Mouse (Mus musculus): ENCODE measurements around the gene Scaf1. TPM values are rescaled to one million over a fixed set of nuclear protein-coding genes. Genes with fewer than 3 reads are reported as not detected.

Gene Scaf1
- total and polyA plus RNA-seq, 3 experiments, result 17.7 to 81.5 (median 34.4) TPM

- peak within 1 kb of the TSS; percentile 64 to 79 for H3K4me3 ChIP-seq (ENCODE audit: control insufficient read depth in 1 of 2, insufficient read depth in 1 of 2, low read depth in 2 of 2, low read length in 2 of 2)
- H3K27ac ChIP-seq (ENCODE audit: control insufficient read depth, low read depth, low read length), result peak within 1 kb of the TSS; percentile 98
- H3K79me2 ChIP-seq (ENCODE audit: control insufficient read depth, insufficient read depth, low read length, poor library complexity), result peaks cover 22% of the 10 kb centered on the region
- peak; percentile 99 for DNase-seq (ENCODE audit: low read depth, low spot score)
- no peaks in the 10 kb centered on the region for H3K9me3 ChIP-seq (replicated peaks; ENCODE audit: insufficient read depth, low read length)
- peaks cover 0 to 9% of the 10 kb centered on the region in 2 experiments; a peak in 1 of 4 replicates for H3K36me3 ChIP-seq (ENCODE audit: control insufficient read depth in 1 of 2, insufficient read depth in 2 of 2, low read length in 2 of 2)
- no peaks in the 10 kb centered on the region for H3K27me3 ChIP-seq (ENCODE audit: control insufficient read depth in 1 of 2, insufficient read depth in 2 of 2, low read length in 2 of 2)
- H3K9ac ChIP-seq (ENCODE audit: control insufficient read depth, low read depth, low read length, poor library complexity, severe bottlenecking), result peak within 1 kb of the TSS; percentile 91
- H3K4me1 ChIP-seq (ENCODE audit: control insufficient read depth in 1 of 2, insufficient read depth in 2 of 2, low read length in 2 of 2), result no peaks in the 10 kb centered on the region
- peak; percentile 93 for TF ChIP-seq HCFC1 (IDR thresholded peaks at IDR 0.05; ENCODE audit: low read depth, low read length)
- no peak for TF ChIP-seq CHD2 (IDR thresholded peaks at IDR 0.05; ENCODE audit: low read length)
- peak; percentile 91 for TF ChIP-seq TBP (IDR thresholded peaks at IDR 0.05; ENCODE audit: low read depth, low read length)
- TF ChIP-seq NRF1 (IDR thresholded peaks at IDR 0.05; ENCODE audit: insufficient read depth, low read depth, low read length, poor library complexity, severe bottlenecking), result peak; percentile 90
- TF ChIP-seq POLR2AphosphoS2 (IDR thresholded peaks at IDR 0.05; ENCODE audit: low read length), result peak; percentile 86; the same call in 1 of the 2 replicates
- no peak for TF ChIP-seq MAFK (IDR thresholded peaks at IDR 0.05; ENCODE audit: borderline replicate concordance, low read depth, low read length)
- TF ChIP-seq ETS1 (IDR thresholded peaks at IDR 0.05; ENCODE audit: low read depth, low read length), result peak; percentile 62
- peak; percentile 87 for TF ChIP-seq SIN3A (IDR thresholded peaks at IDR 0.05; ENCODE audit: low read length)
- TF ChIP-seq POLR2AphosphoS5 (IDR thresholded peaks at IDR 0.05; ENCODE audit: borderline replicate concordance, low read depth, low read length), result no peak
- no peak for TF ChIP-seq RCOR1 (IDR thresholded peaks at IDR 0.05; ENCODE audit: low read depth, low read length)
- TF ChIP-seq CHD1 (IDR thresholded peaks at IDR 0.05; ENCODE audit: low read depth, low read length), result no peak; the same call in 1 of the 2 replicates
- TF ChIP-seq TCF12 (IDR thresholded peaks at IDR 0.05; ENCODE audit: low read depth, low read length), result peak; percentile 45; the same call in 1 of the 2 replicates
- TF ChIP-seq MYC (IDR thresholded peaks at IDR 0.05; ENCODE audit: low read depth, low read length), result peak; percentile 75
- no peak for TF ChIP-seq RAD21 (IDR thresholded peaks at IDR 0.05; ENCODE audit: low read depth, low read length)
- peak; percentile 46; the same call in 1 of the 2 replicates for TF ChIP-seq BHLHE40 (IDR thresholded peaks at IDR 0.05; ENCODE audit: borderline replicate concordance, low read depth, low read length)
- peak; percentile 76 for TF ChIP-seq NELFE (IDR thresholded peaks at IDR 0.05; ENCODE audit: low read depth, low read length)
- TF ChIP-seq POLR2A (IDR thresholded peaks at IDR 0.05; ENCODE audit: control insufficient read depth in 1 of 2, insufficient read depth in 1 of 2, low read depth in 1 of 2, low read length in 2 of 2, poor library complexity in 1 of 2), result peak; percentile 75 to 89; a peak in 3 of 4 replicates
- no peak for TF ChIP-seq USF2 (IDR thresholded peaks at IDR 0.05; ENCODE audit: borderline replicate concordance in 1 of 2, insufficient read depth in 1 of 2, low read depth in 1 of 2, low read length in 2 of 2)
- no peak for TF ChIP-seq MEF2A (IDR thresholded peaks at IDR 0.05; ENCODE audit: extremely low read depth, insufficient replicate concordance, low read depth, low read length, poor library complexity, severe bottlenecking)
- TF ChIP-seq KAT2A (conservative IDR thresholded peaks at IDR 0.05; ENCODE audit: low read depth, low read length), result peak; percentile 88
- peak in 1 of 2 experiments; percentile 5; a peak in 1 of 4 replicates for TF ChIP-seq EP300 (IDR thresholded peaks at IDR 0.05; ENCODE audit: low read depth in 1 of 2, low read length in 2 of 2)
- no peak for TF ChIP-seq USF1 (IDR thresholded peaks at IDR 0.05; ENCODE audit: low read depth, low read length)
- TF ChIP-seq ZC3H11A (IDR thresholded peaks at IDR 0.05; ENCODE audit: low read depth, low read length), result no peak
- TF ChIP-seq MXI1 (IDR thresholded peaks at IDR 0.05; ENCODE audit: low read depth, low read length), result peak; percentile 87
- TF ChIP-seq ELF1 (IDR thresholded peaks at IDR 0.05; ENCODE audit: low read depth, low read length), result peak; percentile 90
- TF ChIP-seq TAL1 (IDR thresholded peaks at IDR 0.05; ENCODE audit: low read length), result no peak
- TF ChIP-seq MYB (IDR thresholded peaks at IDR 0.05; ENCODE audit: low read depth, low read length), result peak; percentile 93
- no peak for TF ChIP-seq SMC3 (IDR thresholded peaks at IDR 0.05; ENCODE audit: low read depth, low read length)
- TF ChIP-seq JUND (IDR thresholded peaks at IDR 0.05; ENCODE audit: low read depth, low read length), result no peak
- no peak for TF ChIP-seq GATA1 (IDR thresholded peaks at IDR 0.05; ENCODE audit: low read depth, low read length)
- no peak for TF ChIP-seq E2F4 (IDR thresholded peaks at IDR 0.05; ENCODE audit: borderline replicate concordance, low read depth, low read length)
- peak; percentile 80 for TF ChIP-seq ZMIZ1 (IDR thresholded peaks at IDR 0.05; ENCODE audit: low read depth, low read length)
- no peak for TF ChIP-seq ZKSCAN1 (IDR thresholded peaks at IDR 0.05; ENCODE audit: low read depth, low read length)
- no peak for TF ChIP-seq MAX (IDR thresholded peaks at IDR 0.05; ENCODE audit: low read length)
- TF ChIP-seq CTCF (IDR thresholded peaks at IDR 0.05 in 2 of 3, conservative IDR thresholded peaks at IDR 0.05 in 1 of 3; ENCODE audit: control insufficient read depth in 1 of 3, insufficient read depth in 1 of 3, low read depth in 2 of 3, low read length in 3 of 3, poor library complexity in 1 of 3, severe bottlenecking in 1 of 3), result no peak
- no peak; the same call in 1 of the 2 replicates for TF ChIP-seq MAZ (IDR thresholded peaks at IDR 0.05; ENCODE audit: low read depth, low read length)
Observed at GRCm38 (mm10) chr7:44997231-44997939, 18.8 kb downstream of the Scaf1 start, which contains the start of gene Irf3. Gene Irf3 (plus strand): TSS chr7:44997648.

Data from MEL (cell line).